Mouse (Mus musculus) testis, adult 2 months (tissue): Measurements from ENCODE around the gene Asmt. TPM values are rescaled to one million over a fixed set of nuclear protein-coding genes. Genes with fewer than 3 reads are reported as not detected.

Experiments
- H3K27ac ChIP-seq: fragments of 200-500 bp; 2 replicates; pipeline ENCODE4 v1.5.1; 2012; ENCODE audit warnings: low read depth, low read length; ENCODE audit not compliant: control insufficient read depth, insufficient read depth
- H3K27me3 ChIP-seq: fragments of 200-500 bp; 2 replicates; pipeline ENCODE4 v1.6.1; 2012; ENCODE audit warnings: mild to moderate bottlenecking, low read length, moderate library complexity; ENCODE audit not compliant: control insufficient read depth, insufficient read depth
- H3K36me3 ChIP-seq: fragments of 200-500 bp; 2 replicates; pipeline ENCODE4 v1.6.1; 2012; ENCODE audit warnings: mild to moderate bottlenecking, low read length; ENCODE audit not compliant: control insufficient read depth, insufficient read depth
- H3K4me1 ChIP-seq: fragments of 200-500 bp; 2 replicates; pipeline ENCODE4 v1.6.1; 2012; ENCODE audit warnings: low read length; ENCODE audit not compliant: control insufficient read depth, insufficient read depth
- H3K4me3 ChIP-seq: fragments of 200-500 bp; 2 replicates; pipeline ENCODE4 v1.5.1; 2012; ENCODE audit warnings: low read depth, mild to moderate bottlenecking, low read length, moderate library complexity, mixed read lengths; ENCODE audit not compliant: control insufficient read depth
- CTCF ChIP-seq: fragments of 200-500 bp; IDR thresholded peaks from 2 replicates; pipeline ENCODE4 v1.5.1; 2012; ENCODE audit warnings: low read depth, mild to moderate bottlenecking, inconsistent platforms, low read length, moderate library complexity; ENCODE audit not compliant: control insufficient read depth, insufficient read depth, insufficient replicate concordance
- POLR2A ChIP-seq: fragments of 200-500 bp; IDR thresholded peaks from 2 replicates; pipeline ENCODE4 v1.6.1; 2012; ENCODE audit warnings: low read depth, mild to moderate bottlenecking, inconsistent platforms, low read length, moderate library complexity; ENCODE audit not compliant: control insufficient read depth
- polyA plus RNA-seq: library from polyadenylated mRNA; depleted of rRNA; stranded (reverse); fragments of >200 nt; gene quantifications from 2 replicates; pipeline ENCODE4 v1.2.3, GENCODE M21; 2012

The Asmt gene
- polyA plus RNA-seq, 1 experiment, result not detected

GRCm38 (mm10) chrX:170677266-170677665 lies 4.8 kb downstream of the Asmt start:
- Histone ChIP-seq H3K36me3 (no peaks in the 10 kb centered on the region), H3K27ac (no peak overlapping the region), H3K4me1 (no peaks in the 10 kb centered on the region), H3K27me3 (no peaks in the 10 kb centered on the region), H3K4me3 (no peak overlapping the region)
- TF ChIP-seq POLR2A (no peak), CTCF (no peak)

GRCm38 (mm10) chrX:170677680-170678079 lies 5.2 kb downstream of the Asmt start:
- H3K36me3 ChIP-seq, result no peaks in the 10 kb centered on the region
- no peak for TF ChIP-seq CTCF
- TF ChIP-seq POLR2A, result no peak

More at GRCm38 (mm10) chrX:170677680-170678079, 5.2 kb downstream of the Asmt start:
- H3K4me3 ChIP-seq, result no peak overlapping the region
- no peak overlapping the region for H3K27ac ChIP-seq
- H3K27me3 ChIP-seq, result no peaks in the 10 kb centered on the region
- no peaks in the 10 kb centered on the region for H3K4me1 ChIP-seq
